Mouse (Mus musculus) hindbrain, embryonic 16.5 days (tissue): ENCODE measurements at regions not wholly inside any gene's neighbourhood (a gene's known extent, or its start where the extent isn't known, plus 50 kb on each side); places are given as distances from the start of the nearest gene placed in this dataset.

Experiments used
- ATAC-seq: fragments of 200-750 bp; cut with Nextera tagmentation; 2 replicates; pipeline ENCODE4 v1.8.0; 2017; ENCODE audit warnings: moderate TSS enrichment, moderate library complexity
- H3K27ac ChIP-seq: fragments of 300-500 bp; sonication (generic); 2 replicates; pipeline ENCODE4 v1.5.1; 2014; ENCODE audit warnings: low read depth, mild to moderate bottlenecking, control low read depth, low read length, moderate library complexity
- H3K27me3 ChIP-seq: fragments of 300-500 bp; sonication (generic); replicated peaks from 2 replicates; pipeline ENCODE4 v1.6.1; 2014; ENCODE audit warnings: low read length; ENCODE audit not compliant: control insufficient read depth, insufficient read depth
- H3K36me3 ChIP-seq: fragments of 300-500 bp; sonication (generic); 2 replicates; pipeline ENCODE4 v1.6.1; 2014; ENCODE audit warnings: mild to moderate bottlenecking, low read length, moderate library complexity, mixed read lengths; ENCODE audit not compliant: control insufficient read depth, insufficient read depth
- H3K4me1 ChIP-seq: fragments of 300-500 bp; sonication (generic); 2 replicates; pipeline ENCODE4 v1.6.1; 2014; ENCODE audit warnings: low read depth, low read length; ENCODE audit not compliant: control insufficient read depth, insufficient read depth
- H3K4me2 ChIP-seq: fragments of 300-500 bp; sonication (generic); 2 replicates; pipeline ENCODE4 v1.6.1; 2014; ENCODE audit warnings: mild to moderate bottlenecking, low read length, control low read depth, moderate library complexity
- H3K4me3 ChIP-seq: fragments of 300-500 bp; sonication (generic); 2 replicates; pipeline ENCODE4 v1.5.1; 2014; ENCODE audit warnings: mild to moderate bottlenecking, low read length, control low read depth, moderate library complexity
- H3K9ac ChIP-seq: fragments of 300-500 bp; sonication (generic); 2 replicates; pipeline ENCODE4 v1.6.1; 2014; ENCODE audit warnings: low read depth, mild to moderate bottlenecking, control low read depth, low read length, moderate library complexity
- H3K9me3 ChIP-seq: fragments of 300-500 bp; sonication (generic); 2 replicates; pipeline ENCODE4 v1.6.1; 2014; ENCODE audit warnings: mild to moderate bottlenecking, low read length, moderate library complexity; ENCODE audit not compliant: control insufficient read depth
- WGBS: fragments of 180-500 bp; shearing (Covaris S2); extraction: QIAGEN DNeasy Blood & Tissue Kit; methylation state at CpG from one replicate; pipeline ENCODE4 v1.1.7; 2014; 5-methylcytosine and 5-hydroxymethylcytosine counted together

GRCm38 (mm10) chr1:113550172-113550571 is 1685.5 kb upstream of the Dsel start:
- H3K4me3 ChIP-seq: no peak overlapping the region
- no peak overlapping the region for H3K4me2 ChIP-seq
- ATAC-seq: no peak
- no peaks in the 10 kb centered on the region for H3K4me1 ChIP-seq
- no peak overlapping the region for H3K9ac ChIP-seq
- H3K27me3 ChIP-seq: no peaks in the 10 kb centered on the region
- WGBS: 79% methylated on average over 1 of the region's 1 CpGs
- no peaks in the 10 kb centered on the region for H3K9me3 ChIP-seq
- H3K27ac ChIP-seq: no peak overlapping the region
- no peaks in the 10 kb centered on the region for H3K36me3 ChIP-seq

GRCm38 (mm10) chr1:113539981-113540380 is 1675.3 kb upstream of the Dsel start:
- no peak overlapping the region for H3K27ac ChIP-seq
- no peaks in the 10 kb centered on the region for H3K27me3 ChIP-seq
- H3K4me2 ChIP-seq: no peak overlapping the region
- H3K4me3 ChIP-seq: no peak overlapping the region
- no peak for ATAC-seq
- H3K36me3 ChIP-seq: no peaks in the 10 kb centered on the region
- no peak overlapping the region for H3K9ac ChIP-seq
- no peaks in the 10 kb centered on the region for H3K9me3 ChIP-seq
- no peaks in the 10 kb centered on the region for H3K4me1 ChIP-seq

- no peaks in the 10 kb centered on the region for H3K27me3 ChIP-seq
- H3K9ac ChIP-seq: no peak overlapping the region
- H3K4me2 ChIP-seq: no peak overlapping the region
- no peak for ATAC-seq
- no peaks in the 10 kb centered on the region for H3K9me3 ChIP-seq
- WGBS: 91% methylated on average over 3 of the region's 3 CpGs
- H3K36me3 ChIP-seq: no peaks in the 10 kb centered on the region
- H3K4me3 ChIP-seq: no peak overlapping the region
- no peaks in the 10 kb centered on the region for H3K4me1 ChIP-seq
- H3K27ac ChIP-seq: no peak overlapping the region
Observed at GRCm38 (mm10) chr1:113530553-113530952, 1665.8 kb upstream of the Dsel start.

DNA sequence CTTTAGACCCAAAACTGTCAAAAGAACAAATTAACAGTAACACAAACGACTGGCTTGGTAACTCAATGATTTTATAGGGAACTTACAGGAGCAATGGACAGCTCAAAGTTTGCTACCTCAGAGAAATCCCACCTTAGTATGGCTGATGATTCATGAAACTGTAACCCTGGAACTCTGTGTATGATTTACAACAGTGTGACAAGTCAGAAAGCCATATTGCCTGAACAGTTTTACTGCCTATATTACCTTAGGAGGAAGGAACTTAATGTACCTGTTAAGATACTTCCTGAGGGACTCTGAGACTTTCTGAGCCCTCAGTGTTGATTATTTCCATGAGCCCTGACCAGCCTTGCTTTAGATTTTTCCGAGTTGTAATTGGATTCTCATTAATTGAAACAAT is 1631.3 kb upstream of the Dsel start:
- Histone ChIP-seq H3K4me1 (no peaks in the 10 kb centered on the region), H3K9me3 (no peaks in the 10 kb centered on the region), H3K4me3 (no peak overlapping the region), H3K36me3 (no peaks in the 10 kb centered on the region), H3K9ac (no peak overlapping the region), H3K4me2 (no peak overlapping the region), H3K27ac (no peak overlapping the region), H3K27me3 (no peaks in the 10 kb centered on the region)
- 58% methylated on average over 2 of the region's 2 CpGs for WGBS
- no peak for ATAC-seq

- no peaks in the 10 kb centered on the region for H3K36me3 ChIP-seq
- H3K9ac ChIP-seq: no peak overlapping the region
- no peak overlapping the region for H3K4me3 ChIP-seq
- H3K4me2 ChIP-seq: no peak overlapping the region
- H3K27me3 ChIP-seq: no peaks in the 10 kb centered on the region
- ATAC-seq: no peak
- H3K4me1 ChIP-seq: no peaks in the 10 kb centered on the region
- no peaks in the 10 kb centered on the region for H3K9me3 ChIP-seq
- no peak overlapping the region for H3K27ac ChIP-seq
- whole genome bisulfite sequencing: 83% methylated on average over 5 of the region's 5 CpGs
Observed at GRCm38 (mm10) chr1:113490243-113491003, 1625.7 kb upstream of the Dsel start.

- no peak overlapping the region for H3K9ac ChIP-seq
- 72% methylated on average over 7 of the region's 7 CpGs for WGBS
- H3K27ac ChIP-seq: no peak overlapping the region
- no peak overlapping the region for H3K4me2 ChIP-seq
- no peak for ATAC-seq
- no peak overlapping the region for H3K4me3 ChIP-seq
- H3K36me3 ChIP-seq: no peaks in the 10 kb centered on the region
- no peaks in the 10 kb centered on the region for H3K4me1 ChIP-seq
- H3K9me3 ChIP-seq: no peaks in the 10 kb centered on the region
- no peaks in the 10 kb centered on the region for H3K27me3 ChIP-seq
Observed at GRCm38 (mm10) chr1:113456538-113457273, 1592.0 kb upstream of the Dsel start.

- ATAC-seq: no peak
Observed at GRCm38 (mm10) chr1:113433701-113434100, 1569.0 kb upstream of the Dsel start.

GRCm38 (mm10) chr1:113431266-113431665 is 1566.5 kb upstream of the Dsel start:
- Histone ChIP-seq H3K27me3 (no peaks in the 10 kb centered on the region), H3K9me3 (no peaks in the 10 kb centered on the region), H3K36me3 (no peaks in the 10 kb centered on the region), H3K27ac (no peak overlapping the region), H3K9ac (no peak overlapping the region), H3K4me1 (no peaks in the 10 kb centered on the region), H3K4me2 (no peak overlapping the region), H3K4me3 (no peak overlapping the region)
- ATAC-seq: no peak

More at GRCm38 (mm10) chr1:113433701-113434100, 1569.0 kb upstream of the Dsel start:
- Histone ChIP-seq H3K4me2 (no peak overlapping the region), H3K9ac (no peak overlapping the region), H3K27ac (no peak overlapping the region), H3K27me3 (no peaks in the 10 kb centered on the region), H3K4me1 (no peaks in the 10 kb centered on the region), H3K4me3 (no peak overlapping the region), H3K9me3 (no peaks in the 10 kb centered on the region), H3K36me3 (no peaks in the 10 kb centered on the region)
- 76% methylated on average over 1 of the region's 1 CpGs for WGBS

GRCm38 (mm10) chr1:113412858-113413257 is 1548.1 kb upstream of the Dsel start:
- no peak overlapping the region for H3K4me3 ChIP-seq
- no peaks in the 10 kb centered on the region for H3K4me1 ChIP-seq
- no peak overlapping the region for H3K27ac ChIP-seq
- H3K9me3 ChIP-seq: no peaks in the 10 kb centered on the region
- 68% methylated on average over 3 of the region's 3 CpGs for WGBS
- no peak overlapping the region for H3K4me2 ChIP-seq
- H3K27me3 ChIP-seq: no peaks in the 10 kb centered on the region
- H3K36me3 ChIP-seq: no peaks in the 10 kb centered on the region
- ATAC-seq: peak; percentile 79; the same call in 1 of the 2 replicates
- no peak overlapping the region for H3K9ac ChIP-seq
